Mouse (Mus musculus) heart, embryonic 14.5 days (tissue): Measurements from ENCODE around the gene R3hdml. TPM values are rescaled to one million over a fixed set of nuclear protein-coding genes. Genes with fewer than 3 reads are reported as not detected.

Source experiments
- ATAC-seq: fragments of 200-750 bp; cut with Nextera tagmentation; 2 replicates; pipeline ENCODE4 v1.8.0; 2017; ENCODE audit warnings: low read depth, moderate TSS enrichment; ENCODE audit not compliant: insufficient number of reproducible peaks, insufficient read depth, low FRiP score
- H3K27ac ChIP-seq, 2 experiments: fragments of 200-500 bp in 1 of 2; fragments of 300-500 bp in 1 of 2; sonication (generic) in 1 of 2; replicated peaks in 1 of 2; 2 replicates each; pipeline ENCODE4 v1.5.1; 2012 to 2014; ENCODE audit warnings: low read depth in 2 of 2, low read length in 2 of 2, control low read depth in 1 of 2, mild to moderate bottlenecking in 1 of 2, mixed read lengths in 1 of 2; ENCODE audit not compliant: control insufficient read depth in 1 of 2, insufficient read depth in 1 of 2
- H3K27me3 ChIP-seq: fragments of 300-500 bp; sonication (generic); 2 replicates; pipeline ENCODE4 v1.6.1; 2014; ENCODE audit warnings: mild to moderate bottlenecking, low read length, control low read depth; ENCODE audit not compliant: control insufficient read depth, insufficient read depth
- H3K36me3 ChIP-seq: fragments of 300-500 bp; sonication (generic); 2 replicates; pipeline ENCODE4 v1.6.1; 2014; ENCODE audit warnings: mild to moderate bottlenecking, control low read depth, low read length, mixed read lengths; ENCODE audit not compliant: control insufficient read depth, insufficient read depth
- H3K4me1 ChIP-seq, 2 experiments: fragments of 200-500 bp in 1 of 2; fragments of 300-500 bp in 1 of 2; sonication (generic) in 1 of 2; 2 replicates each; pipeline ENCODE4 v1.6.1; 2012 to 2014; ENCODE audit warnings: low read length in 2 of 2, control low read depth in 1 of 2, mixed read lengths in 1 of 2; ENCODE audit not compliant: control insufficient read depth in 2 of 2, insufficient read depth in 2 of 2
- H3K4me2 ChIP-seq: fragments of 300-500 bp; sonication (generic); 2 replicates; pipeline ENCODE4 v1.6.1; 2014; ENCODE audit warnings: mild to moderate bottlenecking, low read length
- H3K4me3 ChIP-seq, 2 experiments: fragments of 200-500 bp in 1 of 2; fragments of 300-500 bp in 1 of 2; sonication (generic) in 1 of 2; 2 replicates each; pipeline ENCODE4 v1.5.1; 2012 to 2014; ENCODE audit warnings: low read length in 2 of 2, mild to moderate bottlenecking in 2 of 2, control low read depth in 1 of 2, low read depth in 1 of 2, moderate library complexity in 1 of 2; ENCODE audit not compliant: control insufficient read depth in 1 of 2, insufficient read depth in 1 of 2
- H3K9ac ChIP-seq: fragments of 300-500 bp; sonication (generic); 2 replicates; pipeline ENCODE4 v1.6.1; 2014; ENCODE audit warnings: mild to moderate bottlenecking, low read length
- H3K9me3 ChIP-seq: fragments of 300-500 bp; sonication (generic); 2 replicates; pipeline ENCODE4 v1.6.1; 2016; ENCODE audit warnings: low read length, control low read depth; ENCODE audit not compliant: control insufficient read depth
- WGBS: fragments of 180-500 bp; shearing (Covaris S2); extraction: QIAGEN DNeasy Blood & Tissue Kit; methylation state at CpG from one replicate; pipeline ENCODE4 v1.1.7; 2014; 5-methylcytosine and 5-hydroxymethylcytosine counted together
- polyA plus RNA-seq: library from polyadenylated mRNA; unstranded; fragments of >200 nt; fragmentation: Nextera tagmentation; extraction: Ambion mirVana; gene quantifications from 2 replicates; pipeline ENCODE4 v1.2.1, GENCODE M21; 2014

Gene R3hdml
- polyA plus RNA-seq, 1 experiment from 2014 or later: not detected

GRCm38 (mm10) chr2:163463251-163463769 lies 28.8 kb upstream of the R3hdml start:
- H3K9ac ChIP-seq: no peak overlapping the region
- no peak for ATAC-seq
- H3K36me3 ChIP-seq: peaks cover 16% of the 10 kb centered on the region
- no peak overlapping the region for H3K4me2 ChIP-seq
- H3K4me1 ChIP-seq: peaks cover 39% of the 10 kb centered on the region in 2 experiments
- no peak overlapping the region for H3K4me3 ChIP-seq
- H3K9me3 ChIP-seq: no peaks in the 10 kb centered on the region
- 0 out of 2 replicates have a peak, but pooled peaks cover 4% of the 10 kb centered on the region for H3K27me3 ChIP-seq
- H3K27ac ChIP-seq: peak overlapping the region in 1 of 2 experiments; percentile 63; a peak in 1 of 4 replicates
- whole genome bisulfite sequencing: 51% methylated on average over 10 of the region's 10 CpGs

GRCm38 (mm10) chr2:163463998-163464397 lies 28.1 kb upstream of the R3hdml start:
- Histone ChIP-seq H3K4me3 (no peak overlapping the region), H3K4me2 (peak overlapping the region; percentile 19; the same call in 1 of the 2 replicates), H3K36me3 (peaks cover 23% of the 10 kb centered on the region), H3K9ac (peak overlapping the region; percentile 44), H3K27me3 (0 out of 2 replicates have a peak, but pooled peaks cover 2% of the 10 kb centered on the region), H3K4me1 (peaks cover 33 to 36% of the 10 kb centered on the region in 2 experiments), H3K9me3 (no peaks in the 10 kb centered on the region), H3K27ac (peak overlapping the region; percentile 63 to 69)
- no peak for ATAC-seq
- 34% methylated on average over 4 of the region's 4 CpGs for WGBS

GRCm38 (mm10) chr2:163464562-163464961 lies 27.6 kb upstream of the R3hdml start:
- peaks cover 30 to 35% of the 10 kb centered on the region in 2 experiments for H3K4me1 ChIP-seq
- H3K9ac ChIP-seq: peak overlapping the region; percentile 44
- peak overlapping the region; percentile 63 to 73 for H3K27ac ChIP-seq
- peak overlapping the region; percentile 19 for H3K4me2 ChIP-seq
- WGBS: 22% methylated on average over 6 of the region's 6 CpGs
- H3K27me3 ChIP-seq: no peaks in the 10 kb centered on the region
- peak; percentile 62 for ATAC-seq
- no peaks in the 10 kb centered on the region for H3K9me3 ChIP-seq
- H3K36me3 ChIP-seq: peaks cover 28% of the 10 kb centered on the region
- H3K4me3 ChIP-seq: no peak overlapping the region

- ATAC-seq: no peak
- H3K4me2 ChIP-seq: no peak overlapping the region
- H3K9ac ChIP-seq: no peak overlapping the region
- H3K27ac ChIP-seq: no peak overlapping the region
- no peaks in the 10 kb centered on the region for H3K9me3 ChIP-seq
- peaks cover 32% of the 10 kb centered on the region for H3K36me3 ChIP-seq
- H3K4me1 ChIP-seq: peaks cover 38 to 44% of the 10 kb centered on the region in 2 experiments
- WGBS: 55% methylated on average over 8 of the region's 8 CpGs
- H3K27me3 ChIP-seq: no peaks in the 10 kb centered on the region
- H3K4me3 ChIP-seq: no peak overlapping the region
Observed at GRCm38 (mm10) chr2:163466771-163467170, 25.3 kb upstream of the R3hdml start.

GRCm38 (mm10) chr2:163467585-163467984 lies 24.5 kb upstream of the R3hdml start:
- Histone ChIP-seq H3K9me3 (no peaks in the 10 kb centered on the region), H3K27ac (no peak overlapping the region), H3K4me2 (no peak overlapping the region), H3K4me1 (peaks cover 35 to 44% of the 10 kb centered on the region in 2 experiments), H3K4me3 (no peak overlapping the region), H3K27me3 (no peaks in the 10 kb centered on the region), H3K9ac (no peak overlapping the region), H3K36me3 (peaks cover 32% of the 10 kb centered on the region)
- 70% methylated on average over 6 of the region's 6 CpGs for WGBS
- ATAC-seq: no peak

- Histone ChIP-seq H3K27me3 (no peaks in the 10 kb centered on the region), H3K4me2 (no peak overlapping the region), H3K4me1 (peaks cover 27 to 31% of the 10 kb centered on the region in 2 experiments), H3K9ac (no peak overlapping the region), H3K27ac (no peak overlapping the region), H3K36me3 (peaks cover 32% of the 10 kb centered on the region), H3K9me3 (no peaks in the 10 kb centered on the region), H3K4me3 (no peak overlapping the region)
- no peak for ATAC-seq
- WGBS: 83% methylated on average over 6 of the region's 6 CpGs
Observed at GRCm38 (mm10) chr2:163468866-163469265, 23.3 kb upstream of the R3hdml start.

GRCm38 (mm10) chr2:163469711-163470110 lies 22.4 kb upstream of the R3hdml start:
- H3K9me3 ChIP-seq: no peaks in the 10 kb centered on the region
- no peak for ATAC-seq
- 89% methylated on average over 15 of the region's 15 CpGs for WGBS
- peaks cover 32% of the 10 kb centered on the region for H3K36me3 ChIP-seq
- H3K27me3 ChIP-seq: no peaks in the 10 kb centered on the region
- H3K27ac ChIP-seq: no peak overlapping the region
- H3K4me3 ChIP-seq: no peak overlapping the region
- H3K4me2 ChIP-seq: no peak overlapping the region
- H3K4me1 ChIP-seq: peaks cover 20 to 23% of the 10 kb centered on the region in 2 experiments
- H3K9ac ChIP-seq: no peak overlapping the region

GRCm38 (mm10) chr2:163471136-163471535 lies 21.0 kb upstream of the R3hdml start:
- ATAC-seq: no peak
- H3K4me1 ChIP-seq: peaks cover 9 to 10% of the 10 kb centered on the region in 2 experiments
- H3K36me3 ChIP-seq: peaks cover 31% of the 10 kb centered on the region
- H3K4me3 ChIP-seq: peak overlapping the region in 1 of 2 experiments; percentile 73; a peak in 1 of 4 replicates
- peak overlapping the region; percentile 71 for H3K4me2 ChIP-seq
- no peak overlapping the region for H3K27ac ChIP-seq
- 62% methylated on average over 3 of the region's 3 CpGs for WGBS
- no peaks in the 10 kb centered on the region for H3K27me3 ChIP-seq
- H3K9ac ChIP-seq: no peak overlapping the region
- H3K9me3 ChIP-seq: no peaks in the 10 kb centered on the region
